Mouse (Mus musculus) heart, adult 8-10 months (tissue): ENCODE measurements around the gene Izumo2. TPM values are rescaled to one million over a fixed set of nuclear protein-coding genes. Genes with fewer than 3 reads are reported as not detected.
"Not testable (repeated sequence)": the region's sequence is repeated elsewhere in the genome, so short reads cannot be mapped to it uniquely, and the experiment has no call there.

Experiments used
- DNase-seq: peaks from one replicate; pipeline ENCODE4 v3.0.0; 2022; ENCODE audit warnings: low spot score
- total RNA-seq, 4 experiments: library from RNA; stranded (reverse); gene quantifications; 2 replicates each; pipeline ENCODE4 v1.2.4; 2022

Izumo2 gene
- total RNA-seq, 4 experiments from 2014 or later = not detected

DNA sequence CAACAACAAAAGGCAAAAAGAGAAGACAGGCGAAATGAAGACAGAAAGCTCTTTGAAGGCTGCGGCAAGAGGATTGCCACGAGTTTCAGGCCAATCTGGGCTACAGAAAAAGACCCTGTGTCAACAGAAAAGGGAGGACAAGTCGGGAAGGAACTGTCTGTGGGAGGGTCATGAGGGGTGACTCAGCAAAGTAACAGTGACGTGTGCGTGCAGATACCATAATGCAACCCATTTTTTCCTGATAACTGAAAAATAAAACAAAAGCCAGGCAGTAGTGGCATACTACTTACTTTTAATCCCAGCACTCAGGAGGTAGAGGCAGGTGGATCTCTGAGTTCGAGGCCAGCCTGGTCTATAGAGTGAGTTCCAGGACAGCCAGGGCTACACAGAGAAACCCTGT, 10.6 kb upstream of the Izumo2 start:
- no peak for DNase-seq

DNA sequence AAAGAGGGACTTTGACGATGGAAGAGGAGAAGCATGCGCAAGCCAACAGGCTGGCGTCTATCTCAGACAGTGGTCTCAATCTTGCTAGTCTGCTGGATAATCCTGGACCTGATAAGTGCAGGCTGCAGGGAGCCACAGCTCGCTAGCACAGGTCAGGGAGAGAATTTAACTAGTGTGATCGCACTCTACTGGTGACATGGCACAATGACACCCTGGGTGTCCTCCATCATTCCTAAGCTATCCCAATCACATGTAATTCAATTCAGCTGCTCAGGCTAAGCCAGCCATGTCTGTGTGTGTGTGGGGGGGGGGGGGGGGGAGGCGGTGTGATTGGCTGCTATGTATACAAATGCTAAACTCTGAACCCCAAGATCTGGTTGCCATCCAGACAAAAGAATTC, 6.6 kb upstream of the Izumo2 start:
- DNase-seq = peak; percentile 11

DNA sequence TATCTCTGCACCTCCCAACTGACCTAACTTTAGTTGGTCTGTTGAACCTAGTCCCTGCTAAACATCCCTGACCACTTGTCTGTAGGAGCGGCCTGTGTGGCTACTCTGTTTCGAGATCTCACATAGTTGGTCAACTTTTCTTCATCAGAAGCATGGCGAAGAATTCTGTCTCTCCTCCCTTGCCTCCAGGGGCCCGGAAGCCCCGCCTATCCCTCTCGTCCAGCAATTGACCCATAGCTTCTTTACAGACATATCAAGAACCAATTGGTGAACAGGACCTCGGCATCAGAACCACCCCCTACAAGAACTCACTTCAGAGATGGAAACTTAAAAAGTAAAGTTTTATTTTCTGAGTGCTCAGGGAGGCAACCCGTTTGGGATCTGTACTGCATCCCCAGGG, 5.6 kb upstream of the Izumo2 start:
- DNase-seq = no peak

DNA sequence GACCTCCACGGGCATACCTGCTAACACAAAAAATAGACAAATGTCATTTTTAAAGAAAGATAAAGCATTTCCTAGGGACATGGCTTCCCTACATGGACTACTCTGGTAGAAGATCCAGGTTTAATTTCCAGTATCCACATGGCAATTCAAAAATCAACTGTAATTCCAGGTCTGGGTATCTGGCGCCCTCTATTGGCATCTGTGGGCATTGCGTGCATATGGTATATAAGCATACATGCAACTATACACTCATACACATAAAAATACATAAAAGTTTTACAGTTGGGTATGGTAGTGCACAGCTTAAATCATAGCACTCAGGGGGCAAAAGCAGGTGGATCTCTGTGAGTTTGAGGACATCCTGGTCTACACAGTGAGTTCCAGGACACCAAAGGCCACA, 4.2 kb upstream of the Izumo2 start:
- no peak for DNase-seq

DNA sequence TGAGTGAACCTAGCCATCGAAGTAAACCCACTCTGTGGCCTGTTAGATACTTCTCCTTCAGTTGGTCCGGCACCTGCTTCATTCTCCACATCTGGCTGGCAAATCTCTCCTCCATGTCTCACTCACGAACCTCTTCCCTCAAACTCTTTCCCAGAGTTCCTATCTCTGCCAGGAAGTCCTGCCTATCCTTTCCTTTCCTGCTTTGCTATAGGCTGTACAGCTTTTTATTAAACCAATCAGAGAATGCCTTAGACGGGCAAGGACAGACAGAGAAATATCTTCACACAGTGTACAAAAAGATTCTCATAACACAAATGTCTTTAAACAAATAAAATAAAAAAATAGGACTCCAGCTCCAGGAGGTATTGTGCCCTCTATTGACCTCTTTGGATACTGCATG, 3.5 kb upstream of the Izumo2 start:
- DNase-seq = no peak

DNA sequence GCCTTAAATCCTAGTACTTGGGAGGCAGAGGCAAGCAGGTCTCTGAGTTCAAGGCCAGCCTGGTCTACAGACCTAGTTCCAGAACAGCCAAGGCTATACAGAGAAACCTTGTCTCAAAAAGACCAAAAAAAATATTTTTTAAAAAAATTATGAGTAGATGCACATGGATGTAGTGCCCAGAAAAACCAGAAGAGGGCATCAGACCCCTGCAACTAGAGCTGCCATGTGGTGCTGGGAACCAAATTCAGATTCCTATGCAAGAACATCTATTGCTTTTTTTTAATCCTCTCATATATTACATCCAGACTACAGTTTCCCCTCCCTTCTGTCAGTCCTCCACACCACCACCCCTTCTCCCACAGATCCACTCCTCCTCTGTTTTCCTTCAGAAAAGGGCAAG, 2.2 kb upstream of the Izumo2 start:
- no peak for DNase-seq

DNA sequence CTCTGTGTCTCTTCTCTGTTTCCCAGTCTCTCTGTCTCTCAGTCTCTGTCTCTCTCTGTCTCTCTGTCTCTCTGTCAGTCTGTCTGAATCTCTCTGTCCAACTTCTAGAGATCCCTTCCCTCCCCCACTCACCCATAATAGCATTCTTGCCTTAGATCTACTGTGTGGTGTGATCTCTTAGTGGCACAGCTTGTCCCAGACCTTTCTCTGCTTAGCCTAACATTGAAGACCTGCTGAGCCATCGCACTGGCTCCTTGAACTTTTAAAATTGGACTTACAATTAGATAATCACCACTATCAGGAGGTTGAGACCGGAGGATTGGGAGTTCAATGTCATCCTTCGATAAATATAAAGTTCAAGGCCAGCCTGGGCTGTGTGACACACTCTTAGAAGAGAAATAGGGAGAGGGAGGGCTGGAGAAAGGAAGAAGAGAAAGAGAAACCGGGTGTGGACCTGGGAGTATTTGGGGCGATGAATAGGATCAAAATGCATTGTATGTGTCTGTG, 1.3 kb upstream of the Izumo2 start:
- DNase-seq = no peak

DNA sequence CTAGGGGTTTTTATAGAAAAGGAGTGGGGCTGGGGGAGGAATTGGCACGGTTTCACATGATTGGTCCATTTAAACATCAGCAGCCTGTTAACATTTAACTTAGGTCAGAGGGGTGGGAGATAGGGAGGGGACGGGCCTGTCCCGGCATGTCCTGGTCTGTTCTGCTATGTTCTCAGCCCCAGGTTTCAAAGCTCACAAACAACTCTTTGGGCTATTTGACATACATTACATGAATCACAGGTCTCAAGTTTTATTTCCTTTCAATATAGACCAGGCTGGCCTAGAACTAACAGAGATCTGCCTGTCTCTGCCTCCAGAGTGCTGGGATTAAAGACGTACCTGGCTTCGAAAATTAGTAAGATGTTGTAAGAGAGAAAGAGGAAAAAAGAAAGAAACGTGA, 449 bp upstream of the Izumo2 start:
- DNase-seq = not testable (repeated sequence)

DNA sequence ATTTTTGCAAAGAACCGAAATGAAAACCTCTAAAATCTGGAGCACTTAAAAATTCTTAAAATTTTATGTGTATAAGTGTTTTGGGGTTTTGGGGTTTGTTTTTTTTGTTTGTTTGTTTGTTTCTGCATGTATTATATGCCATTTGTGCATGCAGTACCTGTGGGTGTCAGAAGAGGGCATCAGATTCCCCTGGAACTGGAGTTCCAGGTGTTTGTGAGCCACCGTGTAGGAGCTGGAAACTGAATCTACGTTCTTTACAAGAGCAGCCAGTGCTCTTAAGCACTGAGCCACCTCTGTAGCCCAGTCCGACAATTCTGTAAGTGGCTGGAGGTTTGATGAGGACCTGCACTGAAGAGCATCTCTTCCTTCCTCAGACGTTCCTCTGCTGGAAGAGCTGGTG, 1.3 kb downstream of the Izumo2 start:
- no peak for DNase-seq

DNA sequence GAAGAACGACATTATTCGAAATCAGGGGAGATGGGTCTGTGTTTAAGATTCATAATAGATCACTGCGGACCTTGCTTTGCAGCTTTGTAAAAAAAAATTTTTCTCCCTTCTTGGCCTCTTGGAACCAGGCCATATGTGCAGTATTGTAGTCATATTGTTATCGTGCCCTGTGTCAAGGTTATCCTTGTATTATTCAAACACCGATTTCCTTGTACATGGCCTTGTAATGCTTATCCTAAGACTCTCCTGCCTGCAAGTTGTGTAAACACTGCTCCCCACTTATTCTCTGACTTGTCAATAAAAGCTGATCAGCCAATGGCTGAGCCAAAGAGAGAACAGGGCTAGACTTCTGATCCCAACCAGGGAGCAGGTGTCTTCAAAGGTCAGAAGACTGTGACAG, 13.5 kb downstream of the Izumo2 start:
- DNase-seq = no peak

DNA sequence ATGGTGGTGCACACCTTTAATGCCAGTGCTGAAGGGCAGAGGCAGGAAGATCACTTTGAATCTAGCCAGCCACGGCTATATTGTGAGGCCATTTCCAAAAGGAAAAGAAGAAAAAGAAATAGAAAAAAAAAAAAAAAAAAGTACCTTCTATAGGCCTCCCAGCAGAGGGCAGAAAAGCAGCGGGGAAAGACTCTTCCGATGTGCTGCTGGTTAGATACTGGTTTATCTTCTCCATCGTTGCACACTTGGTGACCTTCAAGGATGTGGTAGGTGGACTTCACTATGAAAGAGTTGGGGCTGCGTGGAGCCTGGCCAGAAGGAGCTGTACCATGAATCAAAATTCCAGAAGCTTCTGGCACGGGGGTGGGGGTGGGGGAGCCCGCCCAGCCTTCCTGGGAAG, 15.8 kb downstream of the Izumo2 start:
- no peak for DNase-seq

DNA sequence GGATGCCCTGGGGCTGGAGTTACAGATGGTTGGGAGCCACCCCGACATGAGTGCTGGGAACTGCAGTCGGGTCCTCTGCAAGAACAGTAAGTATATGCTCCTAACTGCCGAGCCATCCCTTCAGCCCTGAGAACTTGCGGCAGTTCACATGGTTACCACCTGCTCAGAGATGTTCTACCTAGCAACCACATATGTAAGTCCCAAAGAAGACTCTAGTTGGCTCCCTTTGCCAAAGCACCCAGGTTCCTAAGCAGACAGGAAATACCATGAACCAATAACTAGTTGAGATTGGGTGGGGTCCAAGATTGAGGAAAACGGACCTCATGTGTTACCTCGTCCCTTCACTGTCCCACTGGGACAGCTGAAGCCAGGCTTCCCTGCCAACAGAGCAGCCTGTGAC, 17.8 kb downstream of the Izumo2 start:
- no peak for DNase-seq

DNA sequence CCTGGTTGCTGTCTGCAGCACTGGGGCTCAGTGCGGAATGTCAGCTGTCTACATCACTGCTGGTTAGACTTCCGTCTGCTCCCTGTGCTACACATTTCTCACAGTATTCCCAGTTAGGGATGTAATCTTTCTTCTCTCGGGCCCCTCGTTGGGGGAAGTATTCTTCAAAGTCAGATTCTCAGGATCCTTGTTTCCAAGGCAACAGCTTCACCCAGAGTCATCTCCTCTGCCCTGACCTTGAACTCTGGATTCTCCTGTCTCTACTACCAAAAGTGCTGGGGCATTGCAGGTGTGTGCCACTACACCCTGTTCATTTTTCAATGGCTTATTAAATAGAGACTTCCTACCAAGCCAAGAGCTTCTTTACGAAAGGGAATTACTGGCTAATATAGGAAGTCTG, 18.6 kb downstream of the Izumo2 start:
- DNase-seq = no peak

DNA sequence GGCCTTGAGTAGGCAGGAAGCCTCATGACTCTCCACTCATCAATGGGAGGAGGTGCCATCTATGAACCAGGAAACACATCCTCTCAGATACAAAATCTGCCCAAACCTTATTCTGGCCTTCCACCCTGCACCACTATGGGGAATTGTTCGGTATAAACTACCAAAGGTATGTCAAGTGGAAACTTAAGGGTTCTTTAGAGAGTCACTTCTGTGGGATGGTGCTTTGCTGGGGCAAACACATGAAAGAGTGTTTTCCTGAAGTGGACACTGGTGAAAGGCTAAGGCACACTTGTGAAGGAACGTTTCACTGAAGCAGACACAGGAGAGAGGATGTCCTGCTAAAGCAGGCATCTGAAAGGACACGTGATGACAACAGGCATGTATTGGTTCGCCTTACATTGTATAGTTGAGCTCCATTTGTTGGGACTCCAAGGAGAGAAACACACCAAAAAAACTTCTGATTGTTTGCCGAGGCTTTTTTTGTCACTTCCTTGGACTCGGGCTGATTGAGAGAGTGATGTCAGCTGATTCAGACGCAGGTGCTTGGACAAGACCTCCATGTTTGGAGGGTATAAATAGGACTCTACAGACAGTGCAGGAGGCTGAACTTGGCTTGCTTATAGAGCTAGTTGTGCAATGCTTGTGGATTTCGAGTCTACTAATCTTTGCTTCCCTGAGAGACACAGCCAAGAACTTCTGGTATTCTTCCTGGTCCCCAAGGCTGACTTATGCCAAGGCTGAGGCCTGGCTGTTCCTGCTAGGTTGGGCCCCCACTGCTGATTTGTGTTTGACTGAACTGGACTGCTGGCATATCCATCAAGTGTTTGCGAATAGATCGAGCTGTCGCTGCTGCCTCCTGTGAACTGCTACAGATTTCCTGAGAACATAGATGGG, 19.8 kb downstream of the Izumo2 start:
- no peak for DNase-seq

DNA sequence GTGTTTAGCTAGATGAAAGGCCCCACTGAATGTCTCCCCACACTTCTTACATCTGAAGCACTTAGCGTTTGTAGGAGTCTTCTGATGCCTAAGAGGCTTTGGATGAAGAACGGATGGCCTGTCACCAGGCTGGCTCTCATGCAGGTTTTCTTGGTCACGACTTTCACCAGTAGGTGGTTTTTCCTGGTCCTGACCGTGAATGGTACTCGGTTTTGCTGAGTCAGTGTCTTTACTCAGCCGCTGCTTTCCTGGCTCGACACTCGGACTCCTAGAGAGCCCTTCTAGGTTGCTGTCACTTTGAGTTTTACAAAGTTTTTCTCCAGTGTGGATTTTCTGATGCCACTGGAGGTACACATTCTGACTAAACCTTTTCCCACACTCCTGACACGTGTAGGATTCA, 25.2 kb downstream of the Izumo2 start:
- no peak for DNase-seq

DNA sequence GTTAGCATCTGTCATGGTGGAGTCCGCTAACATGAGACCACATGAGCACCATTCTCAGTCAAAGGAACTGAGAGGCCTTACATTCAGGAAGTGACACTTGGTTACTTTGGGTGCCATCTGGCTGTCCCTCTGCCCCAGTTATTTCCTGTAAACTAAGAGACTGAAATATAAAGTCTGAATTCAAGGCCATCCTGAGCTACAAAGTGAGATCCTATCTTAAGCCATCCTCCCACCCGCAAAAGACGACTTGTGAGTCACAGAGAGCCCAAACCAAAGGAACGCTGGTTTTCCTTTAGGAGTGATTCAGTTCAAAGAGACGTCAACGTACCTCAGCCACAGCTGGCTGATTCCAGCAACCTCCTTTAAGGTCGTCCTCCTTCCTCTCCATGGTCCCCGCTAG, 32.8 kb downstream of the Izumo2 start:
- no peak for DNase-seq

DNA sequence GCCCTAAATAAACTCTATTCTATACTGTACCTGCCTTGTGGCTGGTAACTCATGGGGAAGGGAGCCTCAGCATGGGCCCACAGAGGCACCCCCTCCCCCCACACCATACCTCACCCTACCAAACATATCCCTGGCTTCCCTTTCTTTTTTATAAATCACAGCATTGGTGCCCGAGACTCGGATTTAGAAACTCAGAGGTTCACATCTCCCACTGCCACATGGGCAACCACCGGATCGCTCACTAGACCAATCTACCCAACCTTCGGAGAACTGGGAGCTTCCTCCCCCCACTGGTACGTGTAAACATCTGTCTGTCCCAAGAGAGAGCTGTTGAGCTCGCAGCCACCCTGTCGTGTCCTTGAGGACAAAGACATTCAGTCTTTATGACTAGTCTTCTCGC, 35.7 kb downstream of the Izumo2 start:
- DNase-seq = no peak

DNA sequence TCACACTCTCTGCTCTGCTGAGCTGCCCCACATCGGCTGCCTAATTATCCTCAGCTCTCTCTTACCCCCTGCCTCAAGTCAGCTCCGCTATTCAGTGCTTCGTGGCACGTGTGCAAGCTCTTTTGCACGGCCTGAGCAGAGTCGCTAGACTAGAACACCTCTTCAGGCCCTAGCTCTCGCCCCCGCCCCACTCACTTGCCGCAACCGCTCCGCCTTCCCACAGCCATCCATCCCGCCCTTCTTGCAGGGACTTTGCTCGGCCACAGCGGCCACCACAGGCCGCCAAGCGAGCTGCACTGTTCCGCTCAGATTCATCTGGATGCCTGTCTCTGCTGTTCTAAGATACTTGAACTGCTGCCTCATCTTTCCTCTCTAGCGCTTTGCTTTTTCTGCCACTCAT, 36.5 kb downstream of the Izumo2 start:
- DNase-seq = peak; percentile 53

DNA sequence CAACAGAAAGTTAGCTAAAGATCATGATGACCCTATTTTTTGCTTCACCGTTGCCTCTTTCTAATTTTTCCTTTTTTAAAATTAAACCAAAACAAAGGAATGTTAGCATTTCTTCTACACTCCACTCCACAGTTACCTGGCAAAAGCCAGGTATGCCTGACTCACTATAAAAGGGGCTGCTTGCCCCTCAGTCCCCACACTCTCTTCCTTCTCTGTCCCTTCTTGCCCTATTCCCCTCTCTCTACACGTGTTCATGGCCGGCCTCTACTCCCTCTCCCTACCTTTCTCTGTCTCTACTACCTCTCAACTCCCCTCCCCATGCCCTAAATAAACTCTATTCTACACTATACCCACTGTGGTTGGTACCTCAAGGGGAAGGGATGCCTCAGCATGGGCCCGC, 38.6 kb downstream of the Izumo2 start:
- no peak for DNase-seq

DNA sequence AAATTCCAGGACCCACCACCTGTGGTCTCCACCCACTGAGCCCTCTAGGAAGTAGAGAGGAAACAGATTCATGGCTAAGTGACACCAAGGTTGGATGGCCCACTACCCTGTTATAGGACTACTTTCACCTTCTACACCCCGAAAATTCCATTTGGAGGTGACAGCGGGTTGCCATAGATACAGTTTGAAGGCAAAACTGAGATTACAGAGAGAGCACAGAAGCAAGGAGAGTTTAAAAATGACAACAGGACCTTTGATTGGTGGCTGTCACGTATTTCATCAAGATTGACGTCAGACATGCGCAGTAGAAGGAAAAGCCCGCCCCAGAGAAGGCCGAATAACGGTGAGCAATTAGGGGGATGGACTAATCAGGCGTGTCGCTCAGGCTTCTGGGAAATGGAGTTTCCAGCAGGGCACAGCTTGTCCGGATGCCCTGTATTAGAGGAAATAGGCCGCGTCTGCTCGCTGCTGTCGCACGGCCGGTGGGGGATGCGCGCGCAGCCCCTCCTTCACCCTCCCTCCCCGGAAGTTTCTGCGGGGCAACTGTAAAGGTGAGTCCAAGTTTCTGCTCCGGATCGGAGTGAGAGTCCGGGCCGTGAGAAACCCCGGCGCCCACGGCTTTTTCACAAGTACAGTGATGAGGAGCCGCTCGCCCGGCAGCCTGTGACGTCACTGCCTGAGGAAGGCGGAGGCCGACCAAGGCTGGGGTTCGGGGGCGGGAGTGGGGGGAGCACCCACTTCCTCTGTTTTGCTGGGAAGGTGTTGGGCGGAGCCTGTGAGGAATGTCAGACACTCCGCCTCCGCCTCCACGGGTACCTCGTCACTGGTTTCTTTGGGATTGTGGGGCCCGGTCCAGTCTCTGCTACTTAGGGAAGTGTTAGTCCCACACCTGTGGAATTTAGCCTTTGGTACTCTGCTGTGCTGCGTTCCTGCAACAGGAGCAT, 39.8 kb downstream of the Izumo2 start, which contains the start of gene Vrk3:
Gene Vrk3, plus strand, starts transcription at position 313 of the 944 bp plus-strand sequence.
- DNase-seq = peak; percentile 97

DNA sequence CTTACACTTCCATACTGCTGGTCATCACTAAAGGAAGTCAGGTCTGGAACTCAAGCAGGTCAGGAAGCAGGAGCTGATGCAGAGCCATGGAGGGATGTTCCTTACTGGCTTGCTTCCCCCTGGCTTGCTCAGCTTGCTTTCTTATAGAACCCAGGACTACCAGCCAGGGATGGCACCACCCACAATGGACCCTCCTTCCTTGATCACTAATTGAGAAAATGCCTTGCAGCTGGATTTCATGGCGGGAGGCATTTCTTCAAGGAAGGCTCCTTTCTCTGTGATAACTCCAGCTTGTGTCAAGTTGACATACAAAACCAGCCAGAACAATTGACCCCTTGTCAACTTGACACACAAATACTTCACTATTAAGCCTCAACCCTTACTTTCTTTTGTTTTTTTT, 42.4 kb downstream of the Izumo2 start, which contains the start of gene Zfp473:
Gene Zfp473, minus strand, starts transcription at position 101 of the 400 bp plus-strand sequence.
- DNase-seq = not testable (repeated sequence)

DNA sequence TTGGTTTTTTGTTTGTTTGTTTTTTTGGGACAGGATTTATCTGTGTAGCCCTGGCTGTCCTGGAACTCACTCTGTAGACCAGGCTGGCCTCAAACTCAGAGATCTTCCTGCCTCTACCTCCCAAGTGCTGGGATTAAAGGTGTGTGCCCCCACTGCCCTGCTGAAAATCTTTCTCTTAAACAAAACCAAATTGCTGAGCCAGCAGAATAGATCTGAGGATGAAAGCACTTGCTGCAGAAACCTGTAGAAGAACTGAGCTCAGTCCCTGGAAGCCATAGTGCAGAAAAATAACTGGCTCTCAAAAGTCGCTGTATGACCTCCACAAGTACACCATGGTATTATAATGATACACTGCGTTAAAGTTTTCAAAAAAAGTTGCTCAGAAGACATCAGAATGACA, 48.6 kb downstream of the Izumo2 start:
- no peak for DNase-seq
